Mouse (Mus musculus): ENCODE measurements at regions not wholly inside any gene's neighbourhood (a gene's known extent, or its start where the extent isn't known, plus 50 kb on each side); places are given as distances from the start of the nearest gene placed in this dataset.

- Histone ChIP-seq H3K27ac (ENCODE audit: low read length) (no peak overlapping the region), H3K4me1 (ENCODE audit: control insufficient read depth, low read depth, low read length) (no peaks in the 10 kb centered on the region), H3K27me3 (ENCODE audit: control insufficient read depth, insufficient read depth, low read depth, low read length) (no peaks in the 10 kb centered on the region), H3K9me3 (replicated peaks; ENCODE audit: control insufficient read depth, low read length) (no peaks in the 10 kb centered on the region), H3K36me3 (ENCODE audit: control insufficient read depth, insufficient read depth) (no peaks in the 10 kb centered on the region), H3K4me3 (ENCODE audit: low read depth, low read length) (no peak overlapping the region), H3K9ac (ENCODE audit: low read depth, low read length) (no peak overlapping the region), H3K4me2 (ENCODE audit: low read depth, low read length) (no peak overlapping the region)
- ATAC-seq (ENCODE audit: low read depth), result no peak
- WGBS (ENCODE audit: insufficient replicate concordance), result 36% methylated on average over 1 of the region's 1 CpGs
Measured at GRCm38 (mm10) chr13:91274131-91274530, 50.4 kb upstream of the Atg10 start.

- WGBS (ENCODE audit: insufficient replicate concordance), result 51% methylated on average over 6 of the region's 6 CpGs
- H3K36me3 ChIP-seq (ENCODE audit: control insufficient read depth, insufficient read depth), result no peaks in the 10 kb centered on the region
Measured at GRCm38 (mm10) chr13:91274615-91275014, 50.8 kb upstream of the Atg10 start.

GRCm38 (mm10) chr13:91279487-91279886 is 55.7 kb upstream of the Atg10 start:
- Histone ChIP-seq H3K4me1 (ENCODE audit: control insufficient read depth, low read depth, low read length) (no peaks in the 10 kb centered on the region), H3K9ac (ENCODE audit: low read depth, low read length) (no peak overlapping the region), H3K27ac (ENCODE audit: low read length) (no peak overlapping the region), H3K36me3 (ENCODE audit: control insufficient read depth, insufficient read depth) (no peaks in the 10 kb centered on the region), H3K4me2 (ENCODE audit: low read depth, low read length) (no peak overlapping the region), H3K4me3 (ENCODE audit: low read depth, low read length) (no peak overlapping the region), H3K27me3 (ENCODE audit: control insufficient read depth, insufficient read depth, low read depth, low read length) (no peaks in the 10 kb centered on the region), H3K9me3 (replicated peaks; ENCODE audit: control insufficient read depth, low read length) (no peaks in the 10 kb centered on the region)
- no peak for ATAC-seq (ENCODE audit: low read depth)
- 70% methylated on average over 3 of the region's 3 CpGs for WGBS (ENCODE audit: insufficient replicate concordance)

More at GRCm38 (mm10) chr13:91274615-91275014, 50.8 kb upstream of the Atg10 start:
- Histone ChIP-seq H3K9me3 (replicated peaks; ENCODE audit: control insufficient read depth, low read length) (no peaks in the 10 kb centered on the region), H3K4me1 (ENCODE audit: control insufficient read depth, low read depth, low read length) (no peaks in the 10 kb centered on the region), H3K4me3 (ENCODE audit: low read depth, low read length) (no peak overlapping the region), H3K27ac (ENCODE audit: low read length) (no peak overlapping the region), H3K9ac (ENCODE audit: low read depth, low read length) (no peak overlapping the region), H3K4me2 (ENCODE audit: low read depth, low read length) (no peak overlapping the region), H3K27me3 (ENCODE audit: control insufficient read depth, insufficient read depth, low read depth, low read length) (no peaks in the 10 kb centered on the region)
- ATAC-seq (ENCODE audit: low read depth), result no peak

- Histone ChIP-seq H3K4me1 (ENCODE audit: control insufficient read depth, low read depth, low read length) (no peaks in the 10 kb centered on the region; the same call in none of the 2 replicates), H3K9ac (ENCODE audit: low read depth, low read length) (no peak overlapping the region), H3K4me3 (ENCODE audit: low read depth, low read length) (no peak overlapping the region), H3K9me3 (replicated peaks; ENCODE audit: control insufficient read depth, low read length) (no peaks in the 10 kb centered on the region), H3K36me3 (ENCODE audit: control insufficient read depth, insufficient read depth) (no peaks in the 10 kb centered on the region), H3K27ac (ENCODE audit: low read length) (no peak overlapping the region), H3K4me2 (ENCODE audit: low read depth, low read length) (no peak overlapping the region), H3K27me3 (ENCODE audit: control insufficient read depth, insufficient read depth, low read depth, low read length) (no peaks in the 10 kb centered on the region)
- no peak for ATAC-seq (ENCODE audit: low read depth)
- WGBS (ENCODE audit: insufficient replicate concordance), result 57% methylated on average over 7 of the region's 7 CpGs
Measured at GRCm38 (mm10) chr13:91295552-91296170, 71.9 kb upstream of the Atg10 start.

- H3K27me3 ChIP-seq (ENCODE audit: control insufficient read depth, insufficient read depth, low read depth, low read length), result no peaks in the 10 kb centered on the region
- H3K9ac ChIP-seq (ENCODE audit: low read depth, low read length), result no peak overlapping the region
- peak; percentile 78 for ATAC-seq (ENCODE audit: low read depth)
- no peak overlapping the region for H3K4me3 ChIP-seq (ENCODE audit: low read depth, low read length)
- no peak overlapping the region for H3K4me2 ChIP-seq (ENCODE audit: low read depth, low read length)
- H3K27ac ChIP-seq (ENCODE audit: low read length), result no peak overlapping the region
- no peaks in the 10 kb centered on the region for H3K9me3 ChIP-seq (replicated peaks; ENCODE audit: control insufficient read depth, low read length)
- no peaks in the 10 kb centered on the region for H3K36me3 ChIP-seq (ENCODE audit: control insufficient read depth, insufficient read depth)
- H3K4me1 ChIP-seq (ENCODE audit: control insufficient read depth, low read depth, low read length), result no peaks in the 10 kb centered on the region; the same call in none of the 2 replicates
- 35% methylated on average over 5 of the region's 5 CpGs for WGBS (ENCODE audit: insufficient replicate concordance)
Measured at GRCm38 (mm10) chr13:91296521-91297160, 72.9 kb upstream of the Atg10 start.

- 30% methylated on average over 1 of the region's 1 CpGs for WGBS (ENCODE audit: insufficient replicate concordance)
- Histone ChIP-seq H3K27ac (ENCODE audit: low read length) (no peak overlapping the region), H3K9ac (ENCODE audit: low read depth, low read length) (no peak overlapping the region), H3K4me1 (ENCODE audit: control insufficient read depth, low read depth, low read length) (no peaks in the 10 kb centered on the region; the same call in 1 of the 2 replicates), H3K9me3 (replicated peaks; ENCODE audit: control insufficient read depth, low read length) (no peaks in the 10 kb centered on the region), H3K4me2 (ENCODE audit: low read depth, low read length) (no peak overlapping the region), H3K4me3 (ENCODE audit: low read depth, low read length) (no peak overlapping the region), H3K36me3 (ENCODE audit: control insufficient read depth, insufficient read depth) (no peaks in the 10 kb centered on the region), H3K27me3 (ENCODE audit: control insufficient read depth, insufficient read depth, low read depth, low read length) (no peaks in the 10 kb centered on the region)
- peak; percentile 32 for ATAC-seq (ENCODE audit: low read depth)
Measured at GRCm38 (mm10) chr13:91301849-91302248, 78.1 kb upstream of the Atg10 start.

- Histone ChIP-seq H3K36me3 (ENCODE audit: control insufficient read depth, insufficient read depth) (no peaks in the 10 kb centered on the region), H3K27ac (ENCODE audit: low read length) (no peak overlapping the region), H3K4me3 (ENCODE audit: low read depth, low read length) (no peak overlapping the region), H3K9ac (ENCODE audit: low read depth, low read length) (no peak overlapping the region), H3K4me1 (ENCODE audit: control insufficient read depth, low read depth, low read length) (no peaks in the 10 kb centered on the region), H3K27me3 (ENCODE audit: control insufficient read depth, insufficient read depth, low read depth, low read length) (no peaks in the 10 kb centered on the region), H3K9me3 (replicated peaks; ENCODE audit: control insufficient read depth, low read length) (no peaks in the 10 kb centered on the region), H3K4me2 (ENCODE audit: low read depth, low read length) (no peak overlapping the region)
- WGBS (ENCODE audit: insufficient replicate concordance), result 51% methylated on average over 6 of the region's 6 CpGs
- peak; percentile 32; the same call in 1 of the 2 replicates for ATAC-seq (ENCODE audit: low read depth)
Measured at GRCm38 (mm10) chr13:91305697-91306405, 82.1 kb upstream of the Atg10 start.

GRCm38 (mm10) chr13:91306545-91306944 is 82.8 kb upstream of the Atg10 start:
- Histone ChIP-seq H3K4me1 (ENCODE audit: control insufficient read depth, low read depth, low read length) (no peaks in the 10 kb centered on the region), H3K4me3 (ENCODE audit: low read depth, low read length) (no peak overlapping the region), H3K9me3 (replicated peaks; ENCODE audit: control insufficient read depth, low read length) (no peaks in the 10 kb centered on the region), H3K27me3 (ENCODE audit: control insufficient read depth, insufficient read depth, low read depth, low read length) (no peaks in the 10 kb centered on the region), H3K27ac (ENCODE audit: low read length) (no peak overlapping the region), H3K4me2 (ENCODE audit: low read depth, low read length) (no peak overlapping the region), H3K9ac (ENCODE audit: low read depth, low read length) (no peak overlapping the region), H3K36me3 (ENCODE audit: control insufficient read depth, insufficient read depth) (no peaks in the 10 kb centered on the region)
- WGBS (ENCODE audit: insufficient replicate concordance), result 73% methylated on average over 4 of the region's 4 CpGs
- no peak for ATAC-seq (ENCODE audit: low read depth)
